Mouse (Mus musculus) lung, embryonic 15.5 days (tissue): ENCODE measurements around the gene Tmem106a. TPM values are rescaled to one million over a fixed set of nuclear protein-coding genes. Genes with fewer than 3 reads are reported as not detected.
"Not testable (repeated sequence)": the region's sequence is repeated elsewhere in the genome, so short reads cannot be mapped to it uniquely, and the experiment has no call there.

ENCODE experiments used
- ATAC-seq: fragments of 200-750 bp; cut with Nextera tagmentation; 2 replicates; pipeline ENCODE4 v1.8.0; 2017; ENCODE audit warnings: moderate number of reproducible peaks, borderline replicate concordance; ENCODE audit not compliant: low FRiP score, low TSS enrichment; ENCODE audit errors: extremely low read depth
- H3K27ac ChIP-seq: fragments of 300-500 bp; sonication (generic); 2 replicates; pipeline ENCODE4 v1.5.1; 2015; ENCODE audit warnings: moderate library complexity, mild to moderate bottlenecking, inconsistent platforms
- H3K27me3 ChIP-seq: fragments of 300-500 bp; sonication (generic); 2 replicates; pipeline ENCODE4 v1.6.1; 2015; ENCODE audit warnings: inconsistent platforms
- H3K36me3 ChIP-seq: fragments of 300-500 bp; sonication (generic); 2 replicates; pipeline ENCODE4 v1.6.1; 2015; ENCODE audit warnings: inconsistent platforms
- H3K4me1 ChIP-seq: fragments of 300-500 bp; sonication (generic); 2 replicates; pipeline ENCODE4 v1.6.1; 2015; ENCODE audit warnings: inconsistent platforms
- H3K4me2 ChIP-seq: fragments of 300-500 bp; sonication (generic); 2 replicates; pipeline ENCODE4 v1.6.1; 2015; ENCODE audit warnings: inconsistent platforms, mild to moderate bottlenecking, moderate library complexity
- H3K4me3 ChIP-seq: fragments of 300-500 bp; sonication (generic); 2 replicates; pipeline ENCODE4 v1.5.1; 2015; ENCODE audit warnings: mild to moderate bottlenecking, inconsistent platforms
- H3K9ac ChIP-seq: fragments of 300-500 bp; sonication (generic); 2 replicates; pipeline ENCODE4 v1.6.1; 2015; ENCODE audit warnings: inconsistent platforms
- H3K9me3 ChIP-seq: fragments of 300-500 bp; sonication (generic); 2 replicates; pipeline ENCODE4 v1.6.1; 2016; ENCODE audit warnings: inconsistent platforms
- WGBS: fragments of 180-500 bp; shearing (Covaris S2); methylation state at CpG from one replicate; pipeline ENCODE4 v1.1.7; 2015; 5-methylcytosine and 5-hydroxymethylcytosine counted together
- polyA plus RNA-seq: library from polyadenylated mRNA; unstranded; fragments of >200 nt; fragmentation: Nextera tagmentation; extraction: Ambion mirVana; gene quantifications from 2 replicates; pipeline ENCODE4 v1.2.1, GENCODE M21; 2015

Tmem106a gene
- polyA plus RNA-seq, 1 experiment from 2014 or later: 5.5 TPM

DNA sequence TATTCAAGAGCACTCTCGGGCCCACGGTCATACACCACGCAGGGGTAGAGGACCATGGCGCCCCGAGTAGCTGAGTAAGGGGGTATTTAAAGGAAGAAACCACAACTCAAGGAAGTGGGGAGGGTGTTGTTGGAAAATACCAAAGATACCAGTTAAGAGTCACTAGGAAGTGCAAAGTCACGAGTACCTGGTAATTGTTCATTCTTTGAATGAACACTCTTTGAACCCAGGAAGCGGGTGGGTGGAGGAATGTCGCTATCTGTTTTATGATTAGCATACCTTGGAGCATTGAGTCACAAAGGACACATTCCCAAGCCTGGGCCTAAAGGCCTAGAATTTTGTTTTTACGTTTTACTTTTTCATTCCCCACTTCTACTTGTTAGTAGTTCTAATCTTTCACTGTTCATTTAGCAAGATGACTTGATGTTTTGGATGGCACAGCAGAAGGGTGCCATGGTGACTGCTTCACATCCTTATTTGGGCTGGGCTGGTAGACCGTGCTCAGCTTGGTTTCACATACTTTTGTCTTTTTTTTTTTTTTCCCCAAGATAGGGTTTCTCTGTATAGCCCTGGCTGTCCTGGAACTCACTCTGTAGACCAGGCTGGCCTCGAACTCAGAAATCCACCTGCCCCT is 38.1 kb downstream of the Tmem106a start:
- H3K36me3 ChIP-seq, H3K4me2 ChIP-seq, H3K27ac ChIP-seq, H3K9ac ChIP-seq, H3K27me3 ChIP-seq, ATAC-seq, H3K4me3 ChIP-seq, H3K9me3 ChIP-seq: not testable (repeated sequence)
- H3K4me1 ChIP-seq: peaks cover 15% of the 10 kb centered on the region
- 78% methylated on average over 11 of the region's 11 CpGs for WGBS

DNA sequence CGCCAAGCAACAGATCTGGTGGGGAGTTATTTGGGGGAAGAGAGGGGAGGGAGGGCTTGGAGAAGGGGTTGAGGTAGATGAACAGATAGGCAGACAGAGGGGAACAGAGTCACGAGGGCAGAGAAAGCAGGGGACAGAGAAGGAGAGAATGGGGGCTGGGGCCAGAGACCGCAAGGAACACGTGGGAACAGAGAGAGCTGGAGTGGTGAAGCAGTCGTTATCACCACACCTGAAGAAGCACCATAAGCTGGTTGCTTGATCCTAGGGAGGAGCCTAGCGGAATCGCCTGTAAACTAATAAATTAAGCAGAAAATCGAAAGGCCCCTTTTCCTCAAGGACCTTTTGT is 44.6 kb downstream of the Tmem106a start:
- peaks cover 14% of the 10 kb centered on the region for H3K4me1 ChIP-seq
- peak overlapping the region; percentile 50 for H3K4me3 ChIP-seq
- peak overlapping the region; percentile 61 for H3K9ac ChIP-seq
- H3K27ac ChIP-seq: peak overlapping the region; percentile 100
- H3K27me3 ChIP-seq: no peaks in the 10 kb centered on the region
- H3K36me3 ChIP-seq: no peaks in the 10 kb centered on the region
- 2% methylated on average over 8 of the region's 8 CpGs for WGBS
- no peaks in the 10 kb centered on the region for H3K9me3 ChIP-seq
- H3K4me2 ChIP-seq: peak overlapping the region; percentile 87
- no peak for ATAC-seq

DNA sequence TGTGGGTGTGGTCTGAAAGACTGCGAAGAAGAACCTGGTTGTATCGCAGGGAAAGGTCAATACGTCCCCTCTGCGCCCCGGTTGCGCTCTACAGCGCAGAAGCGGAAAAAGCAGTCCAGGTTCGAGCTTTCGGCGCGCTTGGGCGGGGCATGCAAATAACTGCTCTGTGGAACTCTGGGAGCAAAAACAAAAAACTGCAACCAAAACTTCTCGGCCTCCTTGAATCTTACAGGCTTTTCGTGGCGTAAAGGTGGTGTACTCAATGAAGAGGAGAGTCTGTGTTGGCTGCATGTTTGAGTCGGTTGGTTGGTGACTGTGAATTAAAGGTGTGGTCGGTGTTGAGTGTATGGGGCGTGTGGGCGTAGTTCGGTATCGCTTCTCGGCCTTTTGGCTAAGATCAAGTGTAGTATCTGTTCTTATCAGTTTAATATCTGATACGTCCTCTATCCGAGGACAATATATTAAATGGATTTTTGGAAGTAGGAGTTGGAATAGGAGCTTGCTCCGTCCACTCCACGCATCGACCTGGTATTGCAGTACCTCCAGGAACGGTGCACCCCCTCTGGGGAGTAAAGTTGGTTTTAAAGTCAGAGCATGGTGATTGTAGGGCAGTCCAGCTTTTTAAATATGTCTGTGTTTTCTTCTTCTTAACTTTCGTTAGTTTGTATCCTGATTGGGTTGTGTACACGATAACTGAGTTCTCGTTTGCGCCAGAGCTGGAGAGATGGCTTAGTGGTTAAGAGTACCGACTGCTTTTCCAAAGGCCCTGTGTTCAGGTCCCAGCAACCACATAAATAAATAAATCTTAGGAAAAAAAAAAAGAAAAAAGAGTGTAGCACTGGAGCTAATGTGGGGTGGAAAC is 45.2 kb downstream of the Tmem106a start, which contains the start of gene Rdm1:
TSS of gene Rdm1 (plus strand) at position 201 of the 862 bp plus-strand sequence.
- Histone ChIP-seq H3K9me3 (no peaks in the 10 kb centered on the region), H3K9ac (peak within 1 kb of the TSS; percentile 71), H3K4me2 (peak within 1 kb of the TSS; percentile 87), H3K27ac (peak within 1 kb of the TSS; percentile 100), H3K27me3 (no peaks in the 10 kb centered on the region), H3K36me3 (no peaks in the 10 kb centered on the region), H3K4me3 (peak within 1 kb of the TSS; percentile 56), H3K4me1 (peaks cover 14% of the 10 kb centered on the region)
- ATAC-seq: peak; percentile 94
- under 1% methylated on average over 34 of the region's 34 CpGs for WGBS

DNA sequence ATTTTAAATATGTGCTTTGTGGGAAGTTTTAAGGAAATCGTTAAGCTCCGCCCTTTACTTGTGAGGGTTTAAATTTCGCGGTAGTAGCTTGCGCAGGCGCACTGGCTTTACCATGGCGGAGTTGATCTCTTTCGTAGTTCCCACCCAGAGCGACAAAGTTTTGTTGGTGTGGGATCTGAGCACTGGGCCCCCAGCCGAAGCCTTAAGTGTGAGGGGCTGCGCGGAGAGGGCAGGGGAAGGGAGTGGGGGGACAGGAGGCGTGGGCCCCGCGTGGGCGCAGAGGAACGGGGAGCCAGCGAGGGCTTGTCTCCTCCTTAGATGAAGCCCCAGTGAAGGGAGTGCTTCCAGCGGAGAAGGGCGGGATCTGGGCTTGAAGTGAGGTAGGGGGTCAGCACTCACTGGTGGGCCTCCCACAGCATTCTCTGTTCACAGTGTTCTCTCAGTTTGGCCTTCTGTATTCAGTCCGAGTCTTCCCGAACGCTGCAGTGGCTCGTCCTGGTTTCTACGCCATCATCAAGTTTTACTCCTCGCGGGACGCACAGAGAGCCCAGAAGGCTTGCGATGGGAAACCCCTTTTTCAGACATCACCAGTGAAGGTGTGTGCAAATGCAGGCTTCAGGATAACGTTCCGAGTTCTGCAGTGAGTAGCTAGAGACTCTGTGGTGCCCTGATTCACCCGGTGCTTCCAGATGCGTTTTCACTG is 46.0 kb downstream of the Tmem106a start:
- H3K4me1 ChIP-seq: peaks cover 14% of the 10 kb centered on the region
- H3K27ac ChIP-seq: peak overlapping the region; percentile 100
- peaks cover 2% of the 10 kb centered on the region; the same call in 1 of the 2 replicates for H3K36me3 ChIP-seq
- H3K27me3 ChIP-seq: no peaks in the 10 kb centered on the region
- peak; percentile 63 for ATAC-seq
- under 1% methylated on average over 33 of the region's 33 CpGs for WGBS
- peak overlapping the region; percentile 56 for H3K4me3 ChIP-seq
- peak overlapping the region; percentile 71 for H3K9ac ChIP-seq
- H3K4me2 ChIP-seq: peak overlapping the region; percentile 87
- H3K9me3 ChIP-seq: no peaks in the 10 kb centered on the region

DNA sequence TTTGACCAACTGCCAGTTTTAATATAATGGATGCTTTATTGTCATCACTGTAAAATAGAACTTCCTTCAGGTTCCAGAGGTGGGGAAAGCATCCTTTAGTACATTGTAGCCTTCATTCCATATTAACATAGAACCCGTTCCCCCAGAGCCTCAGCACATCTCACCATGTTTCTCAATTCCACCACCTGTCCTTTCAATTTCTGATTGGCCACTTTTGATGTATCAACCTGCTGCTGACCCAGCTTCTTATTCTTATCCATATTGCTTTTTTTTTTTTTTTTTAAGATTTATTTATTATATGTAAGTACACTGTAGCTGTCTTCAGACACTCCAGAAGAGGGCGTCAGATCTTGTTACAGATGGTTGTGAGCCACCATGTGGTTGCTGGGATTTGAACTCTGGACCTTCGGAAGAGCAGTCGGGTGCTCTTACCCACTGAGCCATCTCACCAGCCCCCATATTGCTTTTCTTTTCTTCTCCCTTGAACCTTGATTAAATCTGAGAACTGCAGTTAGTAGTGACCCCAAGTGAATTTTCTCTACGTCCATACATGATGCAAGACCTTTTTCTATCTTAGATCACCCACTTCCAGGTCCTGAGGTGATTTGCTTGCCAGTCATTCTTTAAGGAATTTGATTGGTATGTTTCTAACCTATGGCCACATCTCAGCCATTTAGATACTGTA is 46.8 kb downstream of the Tmem106a start:
- H3K27me3 ChIP-seq, ATAC-seq, H3K36me3 ChIP-seq, H3K9me3 ChIP-seq: not testable (repeated sequence)
- Histone ChIP-seq H3K4me3 (peak overlapping the region; percentile 56), H3K27ac (0 out of 2 replicates have a peak overlapping the region, but pooled peaks have one; percentile 24), H3K4me1 (peaks cover 14% of the 10 kb centered on the region), H3K4me2 (peak overlapping the region; percentile 87), H3K9ac (peak overlapping the region; percentile 71; the same call in 1 of the 2 replicates)
- 58% methylated on average over 4 of the region's 5 CpGs for WGBS

DNA sequence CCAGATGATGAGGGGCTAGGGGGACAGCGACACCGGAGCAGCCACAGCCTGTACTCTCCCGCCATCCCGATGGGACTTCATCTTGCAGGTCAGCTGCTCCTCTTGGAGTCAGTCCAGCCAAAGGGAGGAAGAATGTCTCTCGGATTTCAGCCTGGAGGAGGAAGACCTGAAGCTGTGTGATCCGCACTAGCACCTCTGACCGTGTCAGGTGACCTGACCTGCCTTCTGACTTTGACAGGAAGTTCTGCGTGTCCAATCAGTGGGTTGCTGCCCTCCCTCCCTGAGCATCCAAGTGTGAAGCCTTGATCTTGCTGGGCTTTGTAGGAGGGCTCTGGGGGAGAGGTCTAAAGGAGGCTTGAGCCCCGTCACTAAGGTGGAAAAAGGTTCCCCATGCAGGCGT is 53.6 kb downstream of the Tmem106a start:
- Histone ChIP-seq H3K27ac (no peak overlapping the region), H3K4me2 (no peak overlapping the region), H3K4me1 (no peaks in the 10 kb centered on the region), H3K9me3 (no peaks in the 10 kb centered on the region), H3K9ac (no peak overlapping the region), H3K36me3 (peaks cover 9% of the 10 kb centered on the region; the same call in 1 of the 2 replicates), H3K4me3 (no peak overlapping the region), H3K27me3 (no peaks in the 10 kb centered on the region)
- WGBS: 69% methylated on average over 10 of the region's 10 CpGs
- no peak for ATAC-seq

DNA sequence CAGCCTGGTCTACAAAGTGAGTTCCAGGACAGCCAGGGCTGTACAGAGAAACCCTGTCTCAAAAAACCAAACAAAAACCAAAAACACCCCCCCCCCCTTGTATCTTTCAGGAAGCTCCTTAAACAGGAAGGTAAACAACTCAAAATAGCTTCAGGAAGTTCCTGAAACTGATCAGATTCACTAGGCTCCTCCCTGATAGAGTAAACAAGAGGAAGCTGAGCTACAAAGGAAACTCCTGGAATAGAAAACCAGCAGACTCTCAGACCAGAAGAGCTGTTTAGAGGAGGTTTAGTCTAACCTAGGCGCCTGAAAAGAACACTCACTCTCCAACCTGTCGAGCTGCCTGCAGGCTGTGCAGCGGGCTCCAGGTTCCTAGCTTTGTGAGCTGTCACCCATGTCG is 57.7 kb downstream of the Tmem106a start:
- 91% methylated on average over 4 of the region's 4 CpGs for WGBS
- Histone ChIP-seq H3K9me3 (no peaks in the 10 kb centered on the region), H3K4me1 (peaks cover 15% of the 10 kb centered on the region), H3K9ac (no peak overlapping the region), H3K4me3 (no peak overlapping the region), H3K27me3 (no peaks in the 10 kb centered on the region), H3K36me3 (0 out of 2 replicates have a peak, but pooled peaks cover 2% of the 10 kb centered on the region), H3K27ac (no peak overlapping the region), H3K4me2 (no peak overlapping the region)
- no peak for ATAC-seq

DNA sequence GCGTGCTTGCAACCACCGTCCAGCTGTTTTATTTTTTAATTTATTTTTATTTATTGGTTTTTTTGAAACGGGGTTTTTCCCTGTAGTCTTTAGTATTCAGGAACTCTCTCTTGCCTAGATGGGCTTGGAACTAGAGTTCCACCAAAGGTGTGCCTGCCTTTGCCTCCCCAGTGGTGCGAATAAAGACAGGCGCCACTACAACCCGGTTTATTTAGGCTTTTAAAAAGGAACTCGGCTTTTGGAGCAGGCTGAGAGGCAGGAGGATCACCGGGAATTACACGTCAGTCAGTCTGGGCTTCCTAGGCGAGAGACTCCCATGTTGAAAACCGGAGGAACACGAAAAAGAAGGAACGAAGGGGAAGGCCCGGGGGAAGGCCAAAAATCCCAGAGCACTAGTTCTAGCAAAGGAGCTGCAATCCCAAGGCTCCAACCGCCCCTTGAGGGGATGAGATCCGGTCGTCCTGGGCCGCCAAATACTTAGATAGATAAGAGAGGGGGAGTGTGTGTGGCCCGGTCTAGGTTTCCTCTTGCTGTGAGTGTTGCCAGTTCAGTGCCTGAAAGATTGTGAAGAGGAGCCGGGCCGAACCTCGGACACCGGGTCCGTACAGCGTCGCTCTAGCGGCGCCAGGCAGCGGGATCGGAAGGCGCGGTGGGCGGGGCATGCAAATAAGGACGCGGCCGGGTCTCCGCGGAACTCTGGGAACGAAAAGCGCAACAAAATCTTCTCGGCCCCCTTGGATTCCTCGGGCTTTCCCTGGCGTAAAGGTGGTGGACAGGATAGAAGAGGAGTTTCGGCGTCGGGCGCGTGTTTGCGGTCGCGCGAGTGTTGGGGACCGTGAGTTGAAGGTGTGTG is 59.0 kb downstream of the Tmem106a start:
- Histone ChIP-seq H3K4me2 (peak overlapping the region; percentile 59), H3K27ac (peak overlapping the region; percentile 84), H3K4me1 (peaks cover 15% of the 10 kb centered on the region), H3K9ac (peak overlapping the region; percentile 44), H3K4me3 (peak overlapping the region; percentile 42)
- H3K27me3 ChIP-seq, H3K9me3 ChIP-seq, H3K36me3 ChIP-seq: not testable (repeated sequence)
- peak; percentile 70 for ATAC-seq
- WGBS: 4% methylated on average over 52 of the region's 53 CpGs
